Mouse (Mus musculus): ENCODE results near the gene Ogfod1. TPM values are rescaled to one million over a fixed set of nuclear protein-coding genes. Genes with fewer than 3 reads are reported as not detected.
A peak's percentile ranks its signal among the peaks of the same experiment; 100 is the strongest.

Gene Ogfod1
- polyA plus RNA-seq, 1 experiment, result 15.7 TPM

GRCm38 (mm10) chr8:94068793-94069192 is 31.8 kb downstream of the Ogfod1 start:
- no peak for DNase-seq (ENCODE audit: low spot score)

GRCm38 (mm10) chr8:94076461-94077192 is 39.6 kb downstream of the Ogfod1 start:
- DNase-seq (ENCODE audit: low spot score), result no peak

GRCm38 (mm10) chr8:94087964-94088363 is 51.0 kb downstream of the Ogfod1 start:
- no peak for DNase-seq (ENCODE audit: low spot score)

DNA sequence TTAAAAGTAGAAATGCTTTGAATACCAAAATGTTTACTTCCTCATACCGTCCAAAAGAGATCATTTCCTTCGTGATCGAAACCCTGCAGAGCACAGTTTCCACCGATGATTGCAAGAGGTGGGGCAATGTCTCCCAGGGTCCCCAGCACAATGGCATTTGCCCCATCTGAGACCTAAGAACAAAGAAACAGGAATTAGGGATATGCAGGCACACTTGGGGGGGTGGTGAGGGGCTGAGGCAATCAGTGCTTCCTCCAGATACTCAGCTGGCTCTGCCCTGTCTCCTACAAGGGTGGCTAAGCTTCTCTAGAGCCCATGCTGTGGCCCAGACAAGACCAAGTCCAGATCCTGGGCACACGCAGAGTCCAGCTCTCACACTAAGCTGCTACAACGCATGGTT is 52.7 kb downstream of the Ogfod1 start:
- no peak for DNase-seq (ENCODE audit: low spot score)

- DNase-seq (ENCODE audit: low spot score), result no peak
Observed at GRCm38 (mm10) chr8:94092848-94093247, 55.9 kb downstream of the Ogfod1 start.

DNA sequence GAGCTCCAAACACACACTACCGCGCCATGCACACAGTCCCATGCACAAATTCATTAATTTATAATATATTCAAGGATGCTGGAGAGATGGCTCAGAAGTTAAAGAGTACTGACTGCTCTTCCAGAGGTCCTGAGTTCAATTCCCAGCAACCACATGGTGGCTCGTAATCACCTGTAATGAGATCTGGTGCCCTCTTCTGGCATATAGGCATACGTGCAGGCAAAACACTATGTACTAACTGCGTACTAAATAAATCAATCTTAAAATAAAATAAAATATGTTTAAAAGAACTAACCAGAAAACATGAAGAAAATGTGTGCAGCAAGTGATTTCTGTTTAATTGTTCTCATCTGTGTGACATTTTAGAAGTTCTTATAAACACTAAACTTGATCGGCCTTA is 57.3 kb downstream of the Ogfod1 start:
- no peak for DNase-seq (ENCODE audit: low spot score)

GRCm38 (mm10) chr8:94098081-94098974 is 61.3 kb downstream of the Ogfod1 start, which contains the start of gene Bbs2:
Gene Bbs2, minus strand, starts transcription at chr8:94098928.
- peak; percentile 97 for DNase-seq (ENCODE audit: low spot score)

DNA sequence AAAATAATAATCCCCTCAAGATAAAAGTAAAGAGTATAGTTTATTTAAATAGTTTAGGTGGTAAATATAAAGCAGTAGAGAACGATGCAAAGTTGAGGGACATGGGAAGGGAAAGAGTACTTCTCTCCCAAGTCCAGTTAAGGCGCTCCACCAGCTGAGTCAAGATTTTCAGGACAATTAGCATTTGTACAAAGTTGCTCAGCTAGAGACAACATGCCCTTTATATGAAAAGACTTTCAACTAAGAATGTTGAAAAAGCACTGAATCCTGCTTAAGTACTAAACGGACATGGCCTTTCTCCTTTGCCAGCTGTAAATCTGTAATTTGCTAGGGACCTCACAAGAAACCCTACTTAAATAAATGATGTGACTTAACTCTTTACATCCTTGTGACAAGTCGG is 62.0 kb downstream of the Ogfod1 start:
- no peak for DNase-seq (ENCODE audit: low spot score)

GRCm38 (mm10) chr8:94104146-94104545 is 67.1 kb downstream of the Ogfod1 start:
- no peak for DNase-seq (ENCODE audit: low spot score)

- no peak for DNase-seq (ENCODE audit: low spot score)
Observed at GRCm38 (mm10) chr8:94107871-94108270, 70.9 kb downstream of the Ogfod1 start.

DNA sequence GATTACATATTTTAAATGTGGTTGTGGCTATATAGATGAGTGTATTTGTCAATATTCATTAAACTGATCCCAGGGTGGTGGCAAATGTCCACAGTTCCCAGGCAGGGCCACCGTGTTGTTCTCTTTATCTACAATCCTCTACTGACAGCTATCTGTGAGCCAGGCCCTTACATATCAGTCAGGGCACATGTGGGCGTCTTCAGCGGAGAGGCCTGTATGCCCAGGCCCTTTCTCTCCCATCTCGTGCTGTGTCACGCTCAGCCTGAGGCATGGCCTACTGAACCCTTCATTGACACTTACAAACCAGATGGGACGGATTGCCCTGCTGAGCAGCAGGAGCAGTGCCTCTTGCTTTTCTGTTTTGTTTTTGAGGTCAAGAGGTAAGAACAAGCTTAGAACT is 72.4 kb downstream of the Ogfod1 start:
- DNase-seq (ENCODE audit: low spot score), result no peak

DNA sequence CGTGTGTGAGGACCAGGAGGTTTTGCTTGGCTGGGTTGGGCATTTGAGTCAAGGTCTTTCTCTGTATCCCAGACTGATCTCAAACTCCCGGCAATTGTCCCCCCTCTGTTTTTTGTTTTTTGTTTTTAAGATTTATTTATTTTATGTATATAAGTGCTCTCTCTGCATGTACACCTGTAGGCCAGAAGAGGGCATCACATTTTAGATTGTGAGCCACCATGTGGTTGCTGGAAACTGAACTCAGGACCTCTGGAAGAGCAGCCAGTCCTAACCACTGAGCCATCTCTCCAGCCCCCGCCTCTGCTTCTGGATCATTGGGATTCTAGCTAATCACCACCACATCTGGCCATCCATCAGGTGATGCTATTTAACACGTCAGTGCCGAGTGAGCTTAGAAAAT is 72.8 kb downstream of the Ogfod1 start:
- DNase-seq (ENCODE audit: low spot score), result no peak

DNA sequence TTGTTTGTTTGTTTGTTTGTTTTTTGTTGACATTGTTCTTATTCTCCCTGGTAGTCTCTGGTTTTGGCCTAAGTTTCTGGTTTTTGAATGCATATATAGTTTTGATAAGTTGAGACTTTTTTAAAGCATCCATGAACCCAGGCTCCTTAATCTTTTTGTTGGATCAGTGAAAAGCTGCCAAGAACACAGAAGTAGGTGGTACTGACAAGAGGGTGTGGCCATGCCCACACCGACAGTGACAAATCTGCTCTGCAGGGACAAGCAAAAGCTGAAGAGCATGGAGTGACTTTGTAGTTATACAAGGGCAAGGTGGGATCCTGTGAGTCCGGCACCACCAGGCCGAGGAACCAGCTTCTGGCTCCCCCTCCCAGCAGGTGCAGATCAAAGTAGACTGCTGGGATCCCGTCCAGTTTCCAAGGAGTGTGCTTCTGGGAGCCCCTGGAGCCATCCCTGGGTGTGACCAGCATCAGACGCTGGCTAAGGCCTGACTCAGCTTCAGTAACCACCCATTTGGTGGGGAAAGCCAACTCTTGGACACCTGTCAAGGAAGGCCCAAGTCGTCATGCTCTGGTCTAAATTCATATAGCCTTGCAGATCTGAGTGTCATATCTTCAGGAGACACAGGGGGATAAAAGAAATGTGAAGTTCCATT is 73.7 kb downstream of the Ogfod1 start:
- no peak for DNase-seq (ENCODE audit: low spot score)

DNA sequence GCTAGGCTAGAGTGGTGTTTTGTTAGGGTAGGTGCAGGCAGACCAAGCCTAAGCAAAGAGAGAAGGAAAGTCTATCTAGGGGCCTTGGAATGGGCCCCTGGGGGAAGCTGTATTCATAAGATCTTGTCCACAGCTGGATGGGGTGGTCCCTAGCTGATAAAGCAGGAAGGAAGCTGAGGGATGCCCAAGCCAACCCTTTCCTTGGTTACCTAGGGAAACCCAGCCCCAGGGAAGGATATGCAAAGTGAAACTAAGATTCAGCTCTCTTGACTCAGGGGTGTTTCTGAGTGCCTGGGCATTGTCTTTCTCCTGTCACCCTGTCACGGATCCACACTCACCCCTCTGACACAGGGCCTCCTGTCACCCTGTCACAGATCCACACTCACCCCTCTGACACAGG is 76.4 kb downstream of the Ogfod1 start:
- DNase-seq (ENCODE audit: low spot score), result no peak

GRCm38 (mm10) chr8:94113972-94114371 is 77.0 kb downstream of the Ogfod1 start:
- no peak for DNase-seq (ENCODE audit: low spot score)

Other genes with a start within 250 kb of the Ogfod1 start
- 45.3 and 80.5 TPM in 2 replicates for gene Gnao1, start 227.2 kb upstream of the Ogfod1 start, polyA plus RNA-seq (2012; rRNA removed)
- 83.0 and 90.3 TPM in 2 replicates for gene Amfr, start 24.4 kb upstream of the Ogfod1 start, polyA plus RNA-seq (2012; rRNA removed)
- 28.9 and 30.5 TPM in 2 replicates for gene Nudt21, start 167 bp upstream of the Ogfod1 start, polyA plus RNA-seq (2012; rRNA removed)
- gene Bbs2, start 61.7 kb downstream of the Ogfod1 start, polyA plus RNA-seq (2012; rRNA removed), result 28.8 and 31.8 TPM in 2 replicates
- gene Mt4, start 100.0 kb downstream of the Ogfod1 start, polyA plus RNA-seq (2012; rRNA removed), result not detected in 2 replicates
- 1.6 and 3.5 TPM in 2 replicates for gene Mt3, start 115.4 kb downstream of the Ogfod1 start, polyA plus RNA-seq (2012; rRNA removed)
- gene Mt2, start 135.5 kb downstream of the Ogfod1 start, polyA plus RNA-seq (2012; rRNA removed), result 100.0 and 101 TPM in 2 replicates
- gene Mt1, start 141.9 kb downstream of the Ogfod1 start, polyA plus RNA-seq (2012; rRNA removed), result 256 and 257 TPM in 2 replicates
- 32.1 and 36.8 TPM in 2 replicates for gene Nup93, start 177.4 kb downstream of the Ogfod1 start, polyA plus RNA-seq (2012; rRNA removed)

All from urinary bladder, adult 2 months (tissue).